Mouse (Mus musculus) neutrophil, adult 5-6 weeks (primary cell): ENCODE results near the gene Tsen2. TPM values are rescaled to one million over a fixed set of nuclear protein-coding genes. Genes with fewer than 3 reads are reported as not detected.
A peak's percentile ranks its signal among the peaks of the same experiment; 100 is the strongest.

Experiments used
- ATAC-seq: fragments of 151-379, 151-347 bp; 2 replicates; pipeline ENCODE4 v1.8.0; 2017; ENCODE audit warnings: mild to moderate bottlenecking, moderate TSS enrichment; ENCODE audit not compliant: insufficient number of reproducible peaks, poor library complexity, low FRiP score, severe bottlenecking; ENCODE audit errors: extremely low read depth
- total RNA-seq: library from RNA; stranded (forward); fragments of 200-1000 nt; gene quantifications from 2 replicates; pipeline ENCODE4 v1.2.3, GENCODE M21; 2017

Tsen2 gene
- total RNA-seq = 5.4 and 6.0 TPM in 2 replicates

DNA sequence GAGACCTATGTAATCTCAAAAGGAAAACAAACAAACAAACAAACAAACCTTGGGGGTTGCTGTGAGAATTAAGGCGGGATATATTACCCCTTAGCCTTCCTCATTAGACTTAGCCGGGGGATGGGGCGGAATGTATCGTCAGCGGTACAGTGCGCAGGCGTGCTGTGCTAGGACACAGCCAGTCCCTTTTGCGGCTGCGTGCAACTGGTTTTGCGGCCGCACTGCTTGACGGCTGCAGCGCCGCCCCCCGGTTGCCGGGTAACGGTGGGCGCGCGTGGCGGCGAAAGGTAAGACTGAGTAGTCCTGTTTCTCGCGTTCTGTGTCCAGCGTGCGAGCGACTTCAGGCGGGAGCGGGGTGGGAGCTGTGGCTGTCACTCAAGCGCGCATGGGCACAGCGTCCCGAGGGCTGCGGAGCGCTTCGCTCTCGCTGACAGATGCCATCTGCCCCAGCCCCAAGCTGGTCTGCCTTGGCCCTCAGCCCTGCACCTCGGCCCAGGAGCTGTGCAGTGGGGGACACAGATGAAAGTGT lies at the start of gene Tsen2:
TSS of gene Tsen2 (plus strand) at position 223 of the 529 bp plus-strand sequence.
- peak; percentile 92 for ATAC-seq

DNA sequence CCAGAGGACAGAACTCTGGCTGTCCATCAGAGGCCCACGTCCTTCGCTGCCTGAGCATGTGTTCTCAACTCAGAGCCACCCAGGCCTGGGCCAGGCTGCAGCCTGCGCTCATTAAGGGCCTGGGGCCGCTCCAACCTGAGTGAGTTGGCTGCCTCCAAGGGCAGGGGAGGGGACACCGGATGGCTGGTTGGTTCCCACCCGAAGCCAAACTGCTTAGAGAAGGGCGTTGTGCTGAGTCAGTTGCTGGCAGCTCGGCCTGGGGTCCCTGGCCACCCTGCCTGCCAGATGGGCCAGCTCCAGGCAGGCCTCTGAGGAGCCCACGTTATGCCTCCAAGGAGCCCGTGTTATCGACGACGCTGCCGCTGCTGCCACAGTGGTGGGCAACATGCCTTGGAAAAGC lies 44.9 kb upstream of the Tsen2 start:
- no peak for ATAC-seq

DNA sequence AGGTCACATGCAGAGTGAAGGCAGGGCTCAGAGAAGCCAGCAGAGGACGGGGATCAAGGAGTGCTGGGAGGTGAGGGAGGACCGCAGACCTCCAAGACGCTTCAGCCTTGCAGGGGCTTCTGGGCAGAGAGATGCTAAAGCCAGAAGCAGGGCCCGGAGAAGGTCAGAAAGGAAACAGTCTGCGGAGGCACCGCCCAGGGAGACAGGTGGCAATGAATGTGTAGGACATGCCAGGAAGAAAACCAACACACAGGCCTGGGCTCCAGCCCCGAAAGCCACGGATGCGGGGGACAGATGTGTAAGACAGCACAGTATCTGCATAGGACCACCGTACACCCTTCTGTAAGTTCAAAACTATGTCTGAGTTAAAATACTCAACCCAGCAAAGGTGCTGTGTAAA lies 44.2 kb upstream of the Tsen2 start:
- no peak for ATAC-seq

DNA sequence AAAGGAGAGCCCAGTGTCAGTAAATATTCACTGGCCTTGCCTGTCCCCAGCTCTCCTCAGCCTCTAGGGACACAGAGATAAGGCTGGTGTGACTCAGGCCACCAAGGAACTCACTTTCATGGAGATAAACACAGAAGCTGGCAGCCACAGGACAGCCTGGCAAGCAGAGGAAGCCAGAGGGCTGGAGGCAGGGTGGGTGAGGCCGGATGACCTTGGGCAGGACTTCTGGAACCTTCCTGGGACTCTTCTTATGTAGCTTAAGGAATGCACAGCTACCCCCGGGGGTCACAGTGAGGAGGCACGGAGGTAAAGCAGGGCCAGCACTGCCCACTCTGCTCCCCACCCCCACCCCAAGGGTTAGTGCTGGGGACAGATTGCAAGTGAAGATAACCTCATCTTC lies 43.3 kb upstream of the Tsen2 start:
- ATAC-seq = no peak

DNA sequence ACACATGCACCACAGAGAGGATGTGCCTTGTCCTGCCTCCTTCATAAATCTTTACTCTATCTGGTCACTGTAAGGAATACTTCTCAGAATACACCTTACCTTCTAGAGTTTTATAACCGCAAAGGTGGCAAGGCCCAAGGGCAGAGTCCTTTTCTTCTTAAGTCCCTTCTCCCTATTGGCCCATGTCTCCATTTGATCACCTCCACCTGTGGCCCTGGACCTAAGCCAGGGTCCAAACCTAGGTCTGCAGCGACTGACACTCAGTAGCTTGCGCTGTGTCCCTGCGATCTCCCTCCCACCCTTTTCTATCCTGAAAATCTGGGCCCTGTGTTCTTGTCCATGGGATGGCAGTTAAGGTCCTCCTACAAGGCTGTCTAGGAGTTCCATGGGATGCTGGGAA lies 41.4 kb upstream of the Tsen2 start:
- no peak for ATAC-seq

DNA sequence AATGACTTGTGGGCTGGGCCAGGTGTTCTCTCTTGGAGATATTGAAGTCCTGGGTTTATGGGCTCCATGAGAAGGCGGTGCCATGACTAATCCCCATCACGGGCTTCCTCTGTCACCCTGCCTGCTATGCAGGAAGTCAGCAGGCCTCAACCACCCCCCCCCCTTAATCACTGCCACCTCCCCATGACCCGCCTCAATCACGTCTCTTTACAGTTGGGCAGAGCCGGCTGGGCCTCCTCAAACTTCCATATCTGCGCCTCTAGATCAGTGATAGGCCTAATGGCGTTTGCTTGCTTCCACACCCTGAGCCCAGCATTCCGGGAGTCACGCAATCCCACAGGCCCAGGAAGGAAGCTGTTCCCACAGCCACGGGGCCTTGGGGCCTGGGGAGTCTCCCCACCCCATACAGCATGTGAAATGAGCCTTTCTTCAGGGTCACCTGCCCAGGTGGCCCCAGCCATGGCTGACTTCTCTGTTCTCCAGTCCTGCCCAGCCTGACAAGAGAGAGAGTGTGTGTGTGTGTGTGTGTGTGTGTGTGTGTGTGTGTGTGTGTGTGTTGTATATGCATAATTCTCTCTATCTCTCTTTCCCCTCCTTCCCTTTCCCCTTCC lies 40.8 kb upstream of the Tsen2 start:
- ATAC-seq = no peak

DNA sequence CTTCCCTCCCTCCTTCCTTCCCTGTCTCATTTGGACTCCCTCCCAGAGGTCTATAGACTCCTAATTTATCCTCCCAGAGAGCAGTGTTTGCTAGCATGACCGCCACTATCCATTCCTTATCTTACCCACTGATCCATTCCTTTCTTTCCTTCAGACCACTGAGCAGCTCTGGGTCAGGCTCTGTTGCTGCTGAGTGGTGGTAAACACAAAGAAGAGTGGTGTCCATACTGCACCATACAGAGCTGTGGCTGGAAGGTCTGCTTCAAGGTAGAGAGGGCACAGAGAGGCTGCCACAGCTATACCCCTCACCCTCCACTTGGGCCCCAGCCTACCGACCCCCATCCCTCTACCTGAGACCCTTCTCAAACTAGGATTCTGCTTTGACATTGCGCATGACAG lies 40.3 kb upstream of the Tsen2 start:
- ATAC-seq = no peak

DNA sequence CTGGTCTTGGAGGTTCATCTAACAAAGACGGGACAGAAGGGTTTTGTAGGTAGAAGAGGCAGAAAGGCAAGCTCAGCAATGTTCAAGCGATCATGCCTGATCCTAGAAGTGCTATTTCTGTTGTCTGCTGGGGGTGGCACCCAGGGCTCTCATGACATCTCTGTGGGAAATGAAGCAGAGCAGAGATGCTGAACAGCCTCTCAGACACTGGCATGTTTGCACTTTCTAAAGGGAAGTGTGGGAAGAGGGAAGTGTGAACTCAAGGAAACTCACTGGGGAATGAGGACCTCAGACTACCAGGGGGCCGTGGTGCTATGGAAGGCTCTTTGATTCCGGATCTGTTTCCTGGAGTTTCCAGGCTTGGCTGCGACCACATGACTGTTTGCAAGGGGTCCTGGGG lies 39.5 kb upstream of the Tsen2 start:
- ATAC-seq = no peak

DNA sequence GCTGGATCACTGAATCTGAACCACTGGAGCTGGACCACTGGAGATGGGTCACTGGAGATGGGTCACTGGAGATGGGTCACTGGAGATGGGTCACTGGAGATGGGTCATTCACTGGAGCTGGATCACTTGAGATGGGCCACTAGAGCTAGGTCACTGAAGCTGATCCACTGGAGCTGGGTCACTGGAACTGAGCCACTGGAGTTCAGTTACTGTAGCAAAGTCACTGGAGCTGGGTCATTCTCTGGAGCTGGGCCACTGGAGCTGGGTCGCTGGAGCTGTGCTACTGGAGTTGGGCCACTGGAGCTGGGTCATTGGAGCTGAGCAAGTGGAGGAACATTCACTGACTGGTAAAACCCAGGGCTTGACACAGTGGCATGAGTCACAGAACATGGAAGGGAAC lies 38.0 kb upstream of the Tsen2 start:
- ATAC-seq = no peak

DNA sequence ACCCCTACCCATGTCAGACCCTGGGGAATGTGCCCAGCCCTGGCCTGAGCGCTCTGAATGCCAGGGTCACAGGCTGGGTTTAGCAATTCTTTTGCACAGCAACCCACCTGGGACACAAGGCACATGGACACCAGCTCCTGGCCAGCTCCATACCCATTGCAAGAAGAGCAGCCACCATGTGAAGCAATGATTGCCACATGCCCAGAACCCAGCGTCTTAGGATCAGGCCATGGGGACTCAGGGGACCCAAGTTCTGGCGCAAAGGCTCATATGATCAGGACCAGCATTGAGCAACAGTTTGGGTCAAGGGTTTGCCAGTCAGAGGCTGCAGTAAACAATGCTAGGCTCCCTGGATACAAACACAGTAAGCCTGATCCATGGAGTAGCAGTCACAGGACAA lies 33.0 kb upstream of the Tsen2 start:
- ATAC-seq = no peak

DNA sequence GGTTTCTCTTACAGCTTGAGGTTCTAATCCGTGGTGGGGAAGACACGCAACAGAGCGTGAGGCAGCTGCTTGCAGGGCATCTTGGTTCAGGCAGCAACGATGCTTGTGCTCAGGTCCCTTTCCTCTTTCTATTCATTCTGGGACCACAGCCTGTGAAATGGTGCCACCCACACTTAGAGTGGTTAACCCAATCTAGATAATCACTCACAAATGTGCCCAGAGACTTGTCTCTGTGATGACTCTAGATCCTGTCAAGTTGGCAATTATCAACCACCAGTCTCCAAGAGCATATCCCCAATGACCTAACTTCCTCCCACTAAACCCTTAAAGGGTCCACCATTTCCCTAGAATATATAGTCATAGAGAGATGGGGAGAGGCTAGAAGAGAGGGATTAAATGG lies 31.3 kb upstream of the Tsen2 start:
- no peak for ATAC-seq

DNA sequence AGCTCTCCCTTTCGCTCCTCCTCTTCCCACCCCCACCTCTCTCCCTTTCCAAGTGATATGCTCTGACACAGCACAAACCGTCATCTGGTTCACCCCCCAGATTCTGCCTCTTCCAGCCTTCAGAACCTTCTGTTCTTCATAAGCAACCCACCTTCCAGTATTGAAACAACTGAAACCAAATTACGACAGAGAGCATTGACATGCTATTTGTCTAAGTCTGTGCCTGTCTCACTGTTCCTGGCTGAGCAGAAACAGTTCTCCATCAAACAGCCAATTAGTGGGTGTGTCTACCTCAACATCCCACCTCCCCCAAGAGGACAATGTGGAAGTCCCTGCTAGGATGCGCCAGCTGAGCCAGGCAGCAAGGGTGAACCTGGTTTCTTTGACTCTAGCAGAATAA lies 26.6 kb upstream of the Tsen2 start:
- no peak for ATAC-seq

DNA sequence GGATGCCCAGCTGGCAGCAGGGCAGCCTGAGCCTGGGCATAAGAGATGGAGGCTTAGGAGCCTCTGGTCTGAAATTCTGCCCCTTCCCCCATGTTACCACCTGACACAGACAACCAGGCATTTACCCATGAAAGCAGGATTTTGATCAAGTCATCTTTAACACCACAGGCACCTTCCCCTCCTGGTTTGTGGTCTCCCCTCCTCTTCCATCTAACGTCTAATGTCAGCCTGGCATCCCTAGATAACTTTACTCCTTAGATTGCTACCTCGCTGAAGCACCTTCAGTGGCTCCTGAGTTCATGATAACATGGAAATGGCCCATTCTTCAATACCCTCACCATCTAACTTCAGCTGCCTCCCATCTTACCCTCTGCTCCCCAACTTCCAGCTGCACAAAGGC lies 26.1 kb upstream of the Tsen2 start:
- ATAC-seq = no peak

DNA sequence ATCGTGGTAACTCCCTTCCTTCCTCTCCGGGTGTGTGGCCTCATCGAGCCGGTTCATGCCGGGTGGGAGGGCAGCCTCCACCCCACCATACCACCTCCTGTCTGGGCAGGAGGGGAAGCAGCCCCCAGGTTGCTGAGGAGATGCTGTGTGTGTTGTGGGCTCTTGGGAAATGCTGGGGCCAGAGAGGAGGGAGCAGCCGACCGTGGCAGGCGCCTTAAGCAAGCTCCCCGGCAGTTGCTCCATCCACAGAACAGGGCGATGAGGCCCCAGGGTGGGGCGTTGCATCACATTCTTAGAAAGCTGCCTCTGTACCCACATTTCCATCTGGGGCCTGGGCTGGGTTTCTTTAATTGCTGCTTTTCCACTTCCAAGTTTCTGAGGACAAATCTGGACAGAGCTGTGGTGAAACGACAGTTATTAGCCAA lies 25.2 kb upstream of the Tsen2 start:
- ATAC-seq = no peak

DNA sequence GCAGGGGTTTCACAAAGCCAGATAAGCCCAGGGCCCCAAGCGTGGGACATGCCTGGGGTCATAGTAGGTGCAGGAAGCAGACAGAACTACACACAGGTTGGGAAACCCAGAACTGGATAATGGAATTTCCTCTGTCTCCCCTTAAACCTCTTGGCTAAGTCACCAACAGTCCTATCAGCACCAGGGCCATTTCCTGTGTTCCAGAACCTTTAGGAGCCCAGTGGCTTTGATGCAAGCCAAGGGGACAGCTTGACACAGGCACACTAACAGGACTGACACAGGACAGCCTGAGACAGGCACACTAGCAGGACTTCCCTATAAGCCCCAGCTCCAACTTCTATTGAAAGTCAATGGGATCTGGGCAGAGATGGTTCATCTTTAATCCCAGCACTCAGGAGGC lies 22.5 kb upstream of the Tsen2 start:
- no peak for ATAC-seq

DNA sequence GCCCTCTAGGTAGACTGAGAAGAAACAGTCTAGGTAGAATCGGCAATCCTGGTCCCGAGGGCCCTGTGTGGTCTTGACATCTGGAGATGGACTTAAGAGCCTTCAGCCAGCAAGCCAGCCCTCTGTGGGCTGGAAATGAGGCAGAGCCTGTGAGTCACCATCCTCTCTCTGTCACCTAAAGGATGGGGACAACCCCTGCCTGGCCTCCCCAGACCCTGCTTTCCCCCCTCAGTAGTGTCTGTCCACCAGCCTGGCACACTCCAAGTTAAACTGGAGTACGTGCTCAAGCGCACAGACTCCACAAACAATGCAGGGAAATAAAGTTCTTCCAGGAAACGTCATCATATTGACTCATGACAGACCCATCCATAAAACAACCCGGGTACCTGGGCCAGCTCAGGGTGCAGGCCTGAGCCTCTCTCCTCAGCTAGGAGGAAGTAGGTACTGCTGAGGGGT lies 21.7 kb upstream of the Tsen2 start:
- ATAC-seq = no peak

DNA sequence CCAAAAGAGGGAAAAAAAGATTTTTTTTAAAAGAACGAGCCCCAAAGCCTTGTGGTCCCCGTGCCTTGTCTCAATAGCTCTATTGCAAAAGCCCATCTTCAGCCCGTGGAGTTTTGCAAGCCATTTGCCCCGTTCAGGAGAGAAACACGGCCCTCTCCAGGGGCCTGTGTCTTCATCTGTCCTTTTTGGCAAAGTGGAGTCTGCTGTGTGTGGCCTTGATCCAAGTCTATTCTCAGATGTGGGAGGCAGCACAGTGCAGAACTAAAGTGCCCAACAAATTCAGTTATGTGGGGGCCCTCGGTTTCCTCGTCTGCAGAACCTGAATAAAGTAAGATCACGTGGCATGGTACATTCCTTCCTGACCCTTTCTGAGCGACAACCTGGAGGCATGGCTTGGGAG lies 21.3 kb upstream of the Tsen2 start:
- ATAC-seq = no peak

DNA sequence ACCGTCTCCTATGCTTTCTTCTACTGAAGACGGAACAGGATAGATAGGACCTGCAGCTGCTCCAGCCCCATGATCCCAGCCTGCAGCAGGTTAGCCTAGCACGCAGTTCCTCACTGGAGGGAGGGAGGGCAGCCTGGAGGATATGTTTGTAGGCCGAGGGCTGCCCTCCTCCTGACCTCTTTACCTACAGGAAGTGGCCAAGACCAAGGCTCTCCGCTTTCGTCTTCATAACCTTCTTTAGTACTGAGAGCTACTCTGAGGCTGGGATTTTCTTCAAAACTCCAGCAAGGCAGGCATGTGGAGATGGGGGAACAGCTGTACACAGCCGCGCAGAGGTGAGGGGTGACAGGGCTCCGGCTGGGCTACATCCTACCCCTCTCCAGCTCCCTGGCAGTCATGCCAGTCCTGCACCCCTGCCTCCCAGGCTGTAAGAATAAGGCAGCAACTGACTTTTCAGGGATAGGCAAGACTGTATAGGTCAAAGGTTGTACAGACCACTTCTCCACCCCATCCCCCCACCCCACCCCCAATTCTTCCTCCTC lies 19.9 kb upstream of the Tsen2 start:
- ATAC-seq = no peak

DNA sequence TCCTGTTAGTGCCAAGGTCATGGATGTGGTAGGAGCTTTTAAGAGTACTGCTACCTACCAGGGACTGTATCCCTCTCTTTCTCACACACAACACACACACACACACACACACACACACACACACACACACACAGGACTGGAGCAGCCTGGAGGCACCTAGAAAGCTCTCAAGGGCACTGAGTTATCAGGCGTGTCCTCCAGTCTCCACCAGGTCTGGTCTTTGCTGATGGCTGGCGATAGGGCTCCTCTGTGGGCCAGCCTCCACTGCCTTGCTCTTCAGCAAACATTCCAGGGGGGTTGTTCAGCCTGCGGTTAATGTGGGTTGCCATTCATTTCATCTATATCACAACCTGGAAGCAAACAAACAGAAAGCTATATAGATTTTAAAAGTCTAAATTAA lies 17.0 kb upstream of the Tsen2 start:
- ATAC-seq = no peak

DNA sequence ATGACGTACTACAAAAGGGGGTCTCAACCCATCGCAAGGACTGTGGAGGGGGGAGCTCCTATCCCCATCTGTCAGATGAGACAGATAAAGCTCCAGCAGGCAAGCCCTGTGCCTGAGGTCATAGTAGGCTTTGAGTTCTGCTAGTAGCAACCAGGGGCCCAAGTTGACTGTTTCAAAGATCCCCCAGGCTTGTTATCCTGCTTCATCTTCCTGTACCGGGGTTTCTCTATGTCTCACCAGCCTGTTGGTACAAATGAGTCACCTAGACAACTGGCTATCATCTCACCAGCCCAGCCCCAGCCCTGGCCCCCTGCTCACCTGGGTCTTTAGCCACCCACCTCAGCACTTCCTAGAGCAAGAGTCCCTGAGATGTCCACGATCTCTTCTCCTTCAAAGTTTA lies 16.1 kb upstream of the Tsen2 start:
- no peak for ATAC-seq

DNA sequence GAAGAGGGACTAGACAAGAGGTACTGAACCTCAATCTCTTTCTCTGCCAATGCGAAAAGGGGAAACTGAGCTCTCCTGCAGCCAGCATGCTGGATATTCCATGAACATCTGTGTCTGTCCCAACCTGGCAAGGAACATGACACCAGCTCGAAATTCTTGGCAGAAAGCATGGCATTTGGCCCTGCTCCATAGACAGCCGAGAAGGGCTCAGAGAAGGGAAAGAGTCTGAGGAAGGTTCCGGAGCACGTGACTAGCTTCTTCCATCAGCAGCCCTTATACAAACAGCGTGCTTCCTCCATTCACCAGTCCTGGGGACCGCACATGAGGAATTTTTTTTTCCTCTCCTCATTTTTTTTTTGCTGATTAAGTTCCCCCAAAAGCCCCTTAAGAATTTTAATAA lies 9.8 kb upstream of the Tsen2 start:
- ATAC-seq = no peak
